Mouse (Mus musculus) C2C12 (cell line): ENCODE data around the gene Uhrf1bp1l. TPM values are rescaled to one million over a fixed set of nuclear protein-coding genes. Genes with fewer than 3 reads are reported as not detected.

ENCODE experiments used
- H3K27me3 ChIP-seq: one replicate; pipeline ENCODE4 v1.6.1; 2011; ENCODE audit not compliant: control insufficient read depth, insufficient read depth, insufficient read length
- H3K36me3 ChIP-seq: one replicate; pipeline ENCODE4 v1.6.1; 2011; ENCODE audit not compliant: control insufficient read depth, insufficient read depth
- H3K4me3 ChIP-seq: one replicate; pipeline ENCODE4 v1.5.1; 2011; ENCODE audit warnings: mild to moderate bottlenecking, control low read depth; ENCODE audit not compliant: poor library complexity, insufficient read depth, severe bottlenecking
- H3K79me2 ChIP-seq: one replicate; pipeline ENCODE4 v1.6.1; 2011; ENCODE audit not compliant: control insufficient read depth, insufficient read depth
- H3K79me3 ChIP-seq: one replicate; pipeline ENCODE4 v1.6.1; 2011; ENCODE audit warnings: low read depth, control low read depth
- H3ac ChIP-seq: one replicate; pipeline ENCODE3; 2011; ENCODE audit warnings: low read depth; ENCODE audit not compliant: control insufficient read depth, insufficient read length
- CEBPB ChIP-seq: IDR thresholded peaks from one replicate; pipeline ENCODE4 v1.6.1; 2011; ENCODE audit warnings: low read depth, mild to moderate bottlenecking, control low read depth, moderate library complexity
- CTCF ChIP-seq: IDR thresholded peaks from one replicate; pipeline ENCODE4 v1.5.1; 2011; ENCODE audit not compliant: control insufficient read depth, insufficient read depth, insufficient read length
- FOSL1 ChIP-seq: IDR thresholded peaks from one replicate; pipeline ENCODE4 v1.8.0; 2011; ENCODE audit warnings: mild to moderate bottlenecking, low read length; ENCODE audit not compliant: poor library complexity, insufficient read depth, severe bottlenecking
- MAX ChIP-seq: IDR thresholded peaks from one replicate; pipeline ENCODE4 v1.6.1; 2011; ENCODE audit warnings: mild to moderate bottlenecking, control low read depth
- MYOD1 ChIP-seq: IDR thresholded peaks from one replicate; pipeline ENCODE4 v1.6.1; 2011; ENCODE audit warnings: low read depth; ENCODE audit not compliant: control insufficient read depth, insufficient read length
- MYOG ChIP-seq: IDR thresholded peaks from one replicate; pipeline ENCODE4 v1.6.1; 2011; ENCODE audit not compliant: control insufficient read depth, insufficient read length; ENCODE audit errors: extremely low read depth
- USF1 ChIP-seq: IDR thresholded peaks from one replicate; pipeline ENCODE4 v1.6.1; 2011; ENCODE audit warnings: low read depth, mild to moderate bottlenecking, control low read depth, moderate library complexity
- polyA plus RNA-seq: library from polyadenylated mRNA; unstranded; fragments of >200 nt; fragmentation: generic; extraction: Trizol; gene quantifications from one replicate; pipeline ENCODE4 v1.2.1, GENCODE M21; 2012; ENCODE audit warnings: missing spikeins

The Uhrf1bp1l gene
- polyA plus RNA-seq, 1 experiment: 28.6 TPM

DNA sequence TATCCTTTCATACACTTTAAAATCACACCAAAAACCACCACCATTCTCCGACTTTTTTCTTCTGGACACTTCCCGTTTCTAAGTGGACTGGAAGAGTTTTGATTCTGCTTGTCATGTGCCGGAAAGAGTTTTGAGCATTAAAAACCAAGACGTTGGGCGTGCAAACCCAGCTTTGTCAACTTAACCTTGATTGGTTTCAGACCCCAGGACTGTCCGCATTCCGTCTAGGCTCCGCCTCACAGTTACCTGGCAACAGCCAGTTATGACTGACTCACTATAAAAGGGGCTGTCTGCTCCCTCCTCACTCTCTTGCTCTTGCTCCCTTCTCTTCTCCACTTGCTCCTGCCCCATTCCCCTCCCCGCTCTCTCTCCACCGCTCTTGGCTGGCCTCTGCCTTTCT is 36.1 kb upstream of the Uhrf1bp1l start:
- H3K4me3 ChIP-seq: no peak overlapping the region
- no peaks in the 10 kb centered on the region for H3K27me3 ChIP-seq
- no peaks in the 10 kb centered on the region for H3K79me3 ChIP-seq
- H3ac ChIP-seq: no peak overlapping the region
- H3K36me3 ChIP-seq: peaks cover 21% of the 10 kb centered on the region
- H3K79me2 ChIP-seq: no peaks in the 10 kb centered on the region
- TF ChIP-seq CTCF (no peak), FOSL1 (no peak), MYOG (no peak), MAX (no peak), CEBPB (no peak), USF1 (no peak), MYOD1 (no peak)

GRCm38 (mm10) chr10:89714910-89715309 is 29.9 kb upstream of the Uhrf1bp1l start:
- peaks cover 55% of the 10 kb centered on the region for H3K36me3 ChIP-seq
- H3K79me2 ChIP-seq: no peaks in the 10 kb centered on the region
- H3ac ChIP-seq: no peak overlapping the region
- H3K79me3 ChIP-seq: no peaks in the 10 kb centered on the region
- TF ChIP-seq CEBPB (no peak), MAX (no peak), MYOG (no peak), USF1 (no peak)
- H3K4me3 ChIP-seq: no peak overlapping the region
- H3K27me3 ChIP-seq: no peaks in the 10 kb centered on the region

- H3K36me3 ChIP-seq: peaks cover 38% of the 10 kb centered on the region
- no peaks in the 10 kb centered on the region for H3K79me2 ChIP-seq
- H3ac ChIP-seq: no peak overlapping the region
- TF ChIP-seq MYOD1 (no peak), MYOG (no peak), FOSL1 (no peak)
- H3K4me3 ChIP-seq: no peak overlapping the region
- no peaks in the 10 kb centered on the region for H3K27me3 ChIP-seq
- no peaks in the 10 kb centered on the region for H3K79me3 ChIP-seq
These were observed 24.5 kb upstream of the Uhrf1bp1l start for GRCm38 (mm10) chr10:89720252-89720651.

GRCm38 (mm10) chr10:89720796-89721195 is 24.0 kb upstream of the Uhrf1bp1l start:
- Histone ChIP-seq H3K36me3 (peaks cover 35% of the 10 kb centered on the region), H3K79me3 (no peaks in the 10 kb centered on the region), H3K4me3 (no peak overlapping the region), H3K27me3 (no peaks in the 10 kb centered on the region), H3ac (no peak overlapping the region), H3K79me2 (no peaks in the 10 kb centered on the region)
- TF ChIP-seq FOSL1: no peak
- TF ChIP-seq MAX: no peak
- no peak for TF ChIP-seq USF1
- no peak for TF ChIP-seq CEBPB
- TF ChIP-seq CTCF: no peak
- TF ChIP-seq MYOD1: no peak
- TF ChIP-seq MYOG: no peak

- no peak for TF ChIP-seq MYOG
- peak; percentile 7 for TF ChIP-seq MYOD1
- Histone ChIP-seq H3K79me3 (no peaks in the 10 kb centered on the region), H3K36me3 (peaks cover 36% of the 10 kb centered on the region), H3K4me3 (no peak overlapping the region), H3K27me3 (no peaks in the 10 kb centered on the region), H3K79me2 (no peaks in the 10 kb centered on the region), H3ac (no peak overlapping the region)
These were observed 22.3 kb upstream of the Uhrf1bp1l start for GRCm38 (mm10) chr10:89722247-89723195.

- TF ChIP-seq MYOG (no peak), FOSL1 (no peak), CTCF (no peak)
- Histone ChIP-seq H3ac (no peak overlapping the region), H3K79me2 (peaks cover 29% of the 10 kb centered on the region), H3K4me3 (no peak overlapping the region), H3K79me3 (peaks cover 11% of the 10 kb centered on the region), H3K36me3 (peaks cover 20% of the 10 kb centered on the region), H3K27me3 (no peaks in the 10 kb centered on the region)
These were observed 14.4 kb upstream of the Uhrf1bp1l start for GRCm38 (mm10) chr10:89730386-89730785.
